Mouse (Mus musculus) cortical plate, adult 2 months (tissue): ENCODE results near the gene Ccdc115.

Experiments used
- CTCF ChIP-seq: fragments of 200-500 bp; IDR thresholded peaks from 2 replicates; pipeline ENCODE4 v1.5.1; 2011; ENCODE audit warnings: mild to moderate bottlenecking, control low read depth, low read length; ENCODE audit not compliant: insufficient read depth; ENCODE audit errors: extremely low read depth
- POLR2A ChIP-seq: fragments of 200-500 bp; IDR thresholded peaks from 2 replicates; pipeline ENCODE4 v1.6.1; 2011; ENCODE audit warnings: mild to moderate bottlenecking, low read length, control low read depth; ENCODE audit not compliant: insufficient read depth; ENCODE audit errors: extremely low read depth

DNA sequence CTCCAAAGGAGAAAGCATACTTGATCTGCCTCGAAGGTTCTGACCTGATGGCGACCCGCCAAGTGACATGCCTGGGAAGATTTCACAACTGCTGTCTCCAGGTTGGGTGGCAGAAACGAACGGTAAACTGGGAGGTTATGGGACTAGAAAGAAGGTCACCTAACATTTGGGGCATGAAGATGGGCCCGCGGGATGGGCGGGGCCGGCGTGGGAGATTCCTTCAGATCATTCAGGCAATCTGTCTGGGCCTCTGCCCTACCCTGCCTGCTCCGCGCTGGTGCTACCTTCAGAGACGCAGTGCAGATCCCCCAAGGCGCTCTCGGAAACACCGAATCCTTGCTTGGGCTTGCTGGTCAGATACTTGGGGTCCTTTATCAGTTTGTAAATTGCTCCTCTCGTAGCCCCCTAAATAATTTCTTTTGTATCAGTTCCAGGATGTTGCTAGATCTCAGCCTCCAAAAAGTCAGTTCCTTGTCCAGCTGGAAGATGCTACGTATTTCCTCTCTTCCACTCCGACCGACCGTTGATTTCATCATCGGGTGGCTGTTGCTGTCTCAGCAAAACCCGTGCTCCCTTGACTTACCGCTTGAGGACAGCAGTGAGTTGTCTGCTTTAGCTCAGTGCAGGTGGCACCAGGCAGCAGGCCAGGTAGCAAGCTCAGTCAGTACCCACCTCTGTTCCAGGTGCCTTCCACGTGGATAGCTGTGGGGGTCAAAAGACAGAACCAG lies 46.2 kb upstream of the Ccdc115 start:
- TF ChIP-seq CTCF (peak; percentile 73), POLR2A (no peak)
